Mouse (Mus musculus): ENCODE data around the gene Ism1. TPM values are rescaled to one million over a fixed set of nuclear protein-coding genes. Genes with fewer than 3 reads are reported as not detected.
A peak's percentile ranks its signal among the peaks of the same experiment; 100 is the strongest.

The Ism1 gene
- polyA plus RNA-seq, 1 experiment from 2014 or later, result 4.4 TPM

DNA sequence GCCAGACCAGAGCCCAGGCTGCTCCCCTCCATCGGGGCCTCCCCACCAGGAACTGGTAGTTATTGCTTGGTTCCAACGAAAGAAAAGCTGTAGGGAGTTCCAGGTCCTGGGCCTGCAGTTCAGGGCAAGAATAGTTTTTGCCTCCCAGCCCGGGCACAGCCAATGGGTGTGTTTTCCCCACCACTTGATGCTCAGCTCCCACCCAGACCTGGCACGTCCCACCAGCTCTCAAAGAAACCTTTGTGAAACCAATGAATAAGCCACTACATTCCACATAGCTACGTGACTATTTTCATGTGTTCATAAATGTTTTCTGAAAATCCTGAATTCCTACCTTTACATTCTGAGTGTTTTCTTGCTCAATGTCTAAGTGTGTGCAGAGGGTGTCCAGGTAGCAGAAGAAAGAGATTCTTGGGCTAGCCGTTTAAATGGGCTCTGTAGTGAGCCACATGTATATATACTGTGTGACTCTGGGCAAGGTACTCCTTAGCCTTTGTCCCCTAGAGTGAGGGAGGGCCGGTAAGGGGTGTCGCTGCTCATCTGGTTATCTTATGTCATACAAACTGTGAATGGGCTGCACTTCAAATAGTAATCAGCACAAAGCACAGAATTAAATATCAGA, 97.1 kb downstream of the Ism1 start:
- Histone ChIP-seq H3K4me1 (peaks cover 8% of the 10 kb centered on the region), H3K4me2 (no peak overlapping the region), H3K9me3 (no peaks in the 10 kb centered on the region), H3K27me3 (no peaks in the 10 kb centered on the region), H3K36me3 (no peaks in the 10 kb centered on the region), H3K9ac (no peak overlapping the region), H3K4me3 (no peak overlapping the region), H3K27ac (peak overlapping the region; percentile 17; the same call in 1 of the 2 replicates)
- 0 out of 2 replicates have a peak, but pooled peaks have one; percentile 52 for ATAC-seq (ENCODE audit: insufficient number of reproducible peaks, insufficient read depth, low FRiP score, low TSS enrichment, low read depth)
- WGBS, result 77% methylated on average over 8 of the region's 8 CpGs

DNA sequence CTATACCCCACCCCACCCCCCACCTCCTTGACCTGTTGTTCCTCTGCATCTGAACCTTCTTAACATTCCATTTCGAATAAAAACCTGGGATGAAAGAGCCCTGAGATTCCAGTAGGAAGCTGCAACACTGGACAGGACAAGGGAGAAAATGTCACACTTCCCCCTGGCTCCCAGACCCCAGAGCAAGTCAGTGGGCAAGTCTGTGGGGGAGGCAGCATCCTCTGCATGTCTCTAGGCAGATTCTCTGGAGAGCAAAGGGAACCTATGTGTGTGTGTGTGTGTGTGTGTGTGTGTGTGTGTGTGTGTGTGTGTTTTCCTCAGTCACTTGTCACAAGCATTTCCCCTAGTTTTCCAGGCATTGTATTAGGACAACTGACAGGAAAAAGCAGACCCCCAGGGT, 98.7 kb downstream of the Ism1 start:
- no peak overlapping the region for H3K4me2 ChIP-seq
- no peak for ATAC-seq (ENCODE audit: insufficient number of reproducible peaks, insufficient read depth, low FRiP score, low TSS enrichment, low read depth)
- WGBS, result 11% methylated on average over 1 of the region's 1 CpGs
- no peak overlapping the region for H3K9ac ChIP-seq
- H3K27me3 ChIP-seq, result no peaks in the 10 kb centered on the region
- no peak overlapping the region for H3K4me3 ChIP-seq
- peaks cover 8% of the 10 kb centered on the region for H3K4me1 ChIP-seq
- H3K9me3 ChIP-seq, result no peaks in the 10 kb centered on the region
- no peaks in the 10 kb centered on the region for H3K36me3 ChIP-seq
- no peak overlapping the region for H3K27ac ChIP-seq

DNA sequence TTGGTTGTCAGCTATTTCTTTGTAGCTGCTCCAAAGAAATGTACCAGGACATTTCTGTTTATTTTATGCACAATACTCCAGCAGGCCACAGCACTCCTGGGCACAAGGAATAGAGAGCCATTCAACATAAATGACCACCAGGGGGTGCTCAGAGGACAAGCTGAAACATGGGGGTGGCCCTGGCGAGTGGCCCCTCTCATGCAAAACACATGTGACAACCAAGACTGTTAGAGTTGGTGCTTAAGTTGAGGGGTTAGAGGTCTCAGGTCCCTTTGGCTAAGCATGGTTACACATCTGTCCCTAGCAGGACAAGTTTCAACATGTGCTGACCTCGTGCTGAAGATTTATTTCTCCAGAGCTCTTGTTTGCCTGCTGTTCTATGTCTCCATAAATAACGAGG, 100.3 kb downstream of the Ism1 start:
- whole genome bisulfite sequencing, result 46% methylated on average over 3 of the region's 3 CpGs
- Histone ChIP-seq H3K27me3 (no peaks in the 10 kb centered on the region), H3K9me3 (no peaks in the 10 kb centered on the region), H3K4me3 (no peak overlapping the region), H3K27ac (no peak overlapping the region), H3K4me1 (peaks cover 12% of the 10 kb centered on the region), H3K9ac (no peak overlapping the region), H3K36me3 (no peaks in the 10 kb centered on the region), H3K4me2 (no peak overlapping the region)
- no peak for ATAC-seq (ENCODE audit: insufficient number of reproducible peaks, insufficient read depth, low FRiP score, low TSS enrichment, low read depth)

DNA sequence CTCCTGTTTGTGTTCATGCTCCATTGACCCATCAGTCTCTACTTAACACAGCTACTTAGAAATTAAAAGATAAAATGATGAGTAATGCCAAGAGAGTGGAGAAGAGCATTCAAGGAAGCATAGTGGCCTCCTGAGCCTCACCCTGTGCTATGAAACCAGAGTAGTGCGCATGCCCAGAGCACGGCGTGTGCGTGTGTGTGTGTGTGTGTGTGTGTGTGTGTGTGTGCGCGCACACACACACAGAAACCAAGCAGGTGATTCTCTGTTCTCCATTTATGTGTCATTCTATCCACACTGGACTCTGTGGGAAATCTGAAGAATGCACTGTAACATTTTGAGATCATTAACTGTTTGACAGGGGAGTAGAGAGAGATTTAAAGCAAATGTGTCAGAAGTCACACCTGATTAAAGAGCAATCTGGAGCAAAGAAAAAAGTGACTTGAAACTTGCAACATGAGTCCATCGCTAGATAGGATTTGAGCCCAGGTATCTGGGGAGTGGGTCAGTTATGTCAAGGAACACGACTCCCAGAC, 105.4 kb downstream of the Ism1 start:
- no peak overlapping the region for H3K9ac ChIP-seq
- WGBS, result 84% methylated on average over 8 of the region's 8 CpGs
- H3K27me3 ChIP-seq, result no peaks in the 10 kb centered on the region
- H3K27ac ChIP-seq, result no peak overlapping the region
- no peak overlapping the region for H3K4me2 ChIP-seq
- no peaks in the 10 kb centered on the region for H3K9me3 ChIP-seq
- peaks cover 6% of the 10 kb centered on the region; the same call in 1 of the 2 replicates for H3K4me1 ChIP-seq
- H3K36me3 ChIP-seq, result no peaks in the 10 kb centered on the region
- H3K4me3 ChIP-seq, result no peak overlapping the region
- no peak for ATAC-seq (ENCODE audit: insufficient number of reproducible peaks, insufficient read depth, low FRiP score, low TSS enrichment, low read depth)

DNA sequence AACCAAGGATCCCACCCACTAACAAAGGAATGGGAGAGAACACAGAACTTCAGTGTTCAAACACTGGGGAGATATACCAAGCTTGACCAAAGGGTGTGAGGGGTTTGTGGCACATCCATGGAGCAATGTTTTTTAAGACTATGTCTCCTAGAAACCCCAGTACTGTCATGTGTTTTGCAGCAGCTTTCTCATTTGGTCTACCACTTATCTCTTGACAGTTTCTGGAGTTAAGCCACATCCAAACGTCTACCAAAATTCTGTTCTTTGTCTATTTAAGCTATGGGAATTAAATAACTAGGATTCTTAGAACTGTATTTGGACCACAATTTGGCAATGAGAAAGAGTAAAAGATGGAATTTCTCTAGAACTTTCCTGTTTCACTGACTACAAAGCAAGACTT, 106.5 kb downstream of the Ism1 start:
- Histone ChIP-seq H3K4me1 (peaks cover 6% of the 10 kb centered on the region; the same call in 1 of the 2 replicates), H3K27ac (no peak overlapping the region), H3K4me2 (no peak overlapping the region), H3K27me3 (no peaks in the 10 kb centered on the region), H3K4me3 (no peak overlapping the region), H3K36me3 (no peaks in the 10 kb centered on the region), H3K9me3 (no peaks in the 10 kb centered on the region), H3K9ac (no peak overlapping the region)
- WGBS, result 49% methylated on average over 1 of the region's 1 CpGs
- no peak for ATAC-seq (ENCODE audit: insufficient number of reproducible peaks, insufficient read depth, low FRiP score, low TSS enrichment, low read depth)

DNA sequence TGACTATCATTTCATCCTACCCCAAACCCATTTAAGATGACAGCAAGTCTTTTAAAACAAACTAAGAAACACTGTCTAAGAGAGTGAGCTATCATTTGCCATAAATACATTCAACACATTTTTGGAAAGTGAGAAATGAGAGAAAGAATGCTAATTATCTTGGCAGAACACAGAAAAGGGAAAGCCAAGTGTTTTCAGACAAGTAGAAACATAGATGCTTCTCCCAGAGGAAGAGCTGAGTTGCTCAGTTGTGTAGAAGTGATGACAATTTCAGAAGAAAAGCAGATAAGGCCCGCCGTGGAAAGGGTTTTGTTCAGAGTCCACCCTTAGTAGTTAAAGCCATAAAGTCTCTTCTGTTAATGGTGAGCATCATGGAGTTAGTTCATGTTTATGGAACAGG, 107.0 kb downstream of the Ism1 start:
- no peak overlapping the region for H3K9ac ChIP-seq
- no peaks in the 10 kb centered on the region for H3K36me3 ChIP-seq
- no peaks in the 10 kb centered on the region for H3K27me3 ChIP-seq
- H3K4me3 ChIP-seq, result no peak overlapping the region
- ATAC-seq (ENCODE audit: insufficient number of reproducible peaks, insufficient read depth, low FRiP score, low TSS enrichment, low read depth), result no peak
- H3K4me2 ChIP-seq, result no peak overlapping the region
- WGBS, result 82% methylated on average over 2 of the region's 2 CpGs
- no peaks in the 10 kb centered on the region for H3K9me3 ChIP-seq
- H3K27ac ChIP-seq, result no peak overlapping the region
- H3K4me1 ChIP-seq, result peaks cover 6% of the 10 kb centered on the region; the same call in 1 of the 2 replicates

DNA sequence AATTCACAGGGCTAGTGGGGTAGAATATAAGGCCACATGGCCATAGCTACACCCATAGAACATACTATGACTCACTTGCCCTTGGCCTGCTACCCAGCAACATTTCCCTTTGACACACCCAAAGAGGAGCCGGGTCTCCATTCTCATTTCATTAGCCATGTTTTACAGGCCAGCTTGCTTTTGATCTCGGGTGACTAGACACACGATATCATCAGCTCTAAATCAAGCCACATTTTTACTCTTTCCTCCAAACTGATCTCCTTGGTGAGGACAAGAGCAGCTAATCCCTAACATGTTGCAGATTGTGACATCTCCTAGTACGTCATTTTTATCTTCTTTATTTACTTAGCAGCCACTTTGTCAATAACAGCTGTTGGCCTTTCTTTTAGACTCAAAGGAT, 110.7 kb downstream of the Ism1 start:
- H3K27ac ChIP-seq, result no peak overlapping the region
- 36% methylated on average over 4 of the region's 4 CpGs for WGBS
- H3K27me3 ChIP-seq, result no peaks in the 10 kb centered on the region
- no peak overlapping the region for H3K4me2 ChIP-seq
- no peaks in the 10 kb centered on the region for H3K9me3 ChIP-seq
- H3K4me3 ChIP-seq, result no peak overlapping the region
- ATAC-seq (ENCODE audit: insufficient number of reproducible peaks, insufficient read depth, low FRiP score, low TSS enrichment, low read depth), result no peak
- no peaks in the 10 kb centered on the region for H3K36me3 ChIP-seq
- no peak overlapping the region for H3K9ac ChIP-seq
- H3K4me1 ChIP-seq, result no peaks in the 10 kb centered on the region

DNA sequence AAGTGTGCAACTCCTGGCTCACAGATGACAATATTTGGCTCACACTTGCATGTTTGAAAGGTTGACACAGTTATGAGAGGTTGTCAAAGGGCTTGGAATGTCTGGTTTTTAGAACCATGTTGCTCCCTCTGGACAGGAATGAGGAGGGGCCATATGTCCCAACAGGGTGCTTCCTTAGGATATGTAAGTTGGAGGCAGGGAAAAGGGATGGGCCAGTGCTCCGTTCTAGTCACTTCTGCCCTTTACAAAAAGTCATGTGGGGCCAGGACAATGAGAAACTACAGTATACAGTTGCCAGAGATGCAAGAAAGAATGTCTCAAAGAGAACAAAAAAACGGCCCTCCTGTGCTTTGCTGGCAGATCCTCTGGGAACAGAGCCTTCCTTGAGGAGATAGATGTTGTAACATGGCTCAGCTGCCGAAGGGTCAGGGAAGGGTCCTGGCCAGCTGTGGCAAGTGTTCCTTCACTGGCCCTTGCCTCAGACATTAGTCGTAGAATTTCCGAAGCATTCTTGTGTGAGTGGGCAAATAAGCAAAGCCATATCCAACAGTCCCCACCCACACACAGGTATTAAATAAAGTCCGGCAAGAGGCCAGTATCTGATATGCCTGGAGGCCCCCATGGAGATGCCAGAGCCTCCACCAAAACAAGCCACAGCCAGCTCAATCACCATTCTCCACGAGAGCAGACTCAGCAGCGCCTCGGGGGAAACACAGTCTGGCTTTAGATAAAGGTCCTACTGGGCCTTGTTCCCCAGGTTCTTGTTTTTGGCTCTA, 114.6 kb downstream of the Ism1 start:
- H3K9me3 ChIP-seq, result no peaks in the 10 kb centered on the region
- H3K4me3 ChIP-seq, result no peak overlapping the region
- no peak overlapping the region for H3K4me2 ChIP-seq
- H3K27me3 ChIP-seq, result no peaks in the 10 kb centered on the region
- 78% methylated on average over 9 of the region's 9 CpGs for WGBS
- ATAC-seq (ENCODE audit: insufficient number of reproducible peaks, insufficient read depth, low FRiP score, low TSS enrichment, low read depth), result no peak
- no peak overlapping the region for H3K9ac ChIP-seq
- no peaks in the 10 kb centered on the region for H3K36me3 ChIP-seq
- no peak overlapping the region for H3K27ac ChIP-seq
- H3K4me1 ChIP-seq, result no peaks in the 10 kb centered on the region

DNA sequence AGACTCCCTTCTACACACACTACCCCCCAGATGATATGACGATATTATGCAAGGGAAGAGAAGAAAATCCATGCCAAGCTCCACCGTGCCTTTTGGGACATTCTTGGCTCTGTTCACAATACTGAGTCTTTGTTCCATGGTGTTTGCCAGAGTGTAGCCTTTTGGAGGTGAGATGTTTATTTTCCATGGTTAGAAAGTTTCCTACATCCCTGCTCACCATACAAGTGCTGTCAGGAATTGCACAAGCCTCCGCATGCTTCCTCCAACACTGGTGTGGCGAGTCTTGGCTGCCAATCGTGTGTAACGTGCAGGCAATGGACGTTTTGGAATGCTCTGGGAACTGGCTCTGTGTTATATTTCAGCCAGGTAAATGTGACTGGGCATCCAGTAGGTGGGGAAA, 126.1 kb downstream of the Ism1 start:
- Histone ChIP-seq H3K4me2 (no peak overlapping the region), H3K9me3 (no peaks in the 10 kb centered on the region), H3K9ac (no peak overlapping the region), H3K27me3 (no peaks in the 10 kb centered on the region), H3K4me3 (no peak overlapping the region), H3K4me1 (no peaks in the 10 kb centered on the region), H3K27ac (no peak overlapping the region), H3K36me3 (no peaks in the 10 kb centered on the region)
- WGBS, result 74% methylated on average over 7 of the region's 7 CpGs
- ATAC-seq (ENCODE audit: insufficient number of reproducible peaks, insufficient read depth, low FRiP score, low TSS enrichment, low read depth), result no peak

DNA sequence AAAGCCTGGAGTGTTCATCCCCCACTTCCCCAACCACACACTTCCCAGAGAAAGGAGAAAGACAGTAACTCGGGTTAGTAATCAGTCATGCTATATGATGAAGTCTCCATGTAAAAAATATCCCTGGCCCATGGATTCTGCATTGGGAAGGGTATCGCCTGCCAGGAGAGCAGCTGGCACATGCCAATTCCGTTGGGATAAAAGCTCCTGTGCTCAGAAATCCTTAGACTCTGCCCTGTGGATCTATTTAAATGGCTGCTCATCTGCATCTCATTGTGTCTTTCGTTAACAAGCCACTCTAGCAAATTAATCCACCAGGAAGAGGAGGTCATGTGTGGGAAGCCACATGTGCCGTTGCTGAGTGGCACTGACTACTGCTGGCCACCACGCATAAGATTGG, 129.9 kb downstream of the Ism1 start:
- WGBS, result 77% methylated on average over 6 of the region's 6 CpGs
- Histone ChIP-seq H3K4me1 (no peaks in the 10 kb centered on the region), H3K36me3 (no peaks in the 10 kb centered on the region), H3K27me3 (no peaks in the 10 kb centered on the region), H3K27ac (no peak overlapping the region), H3K4me3 (no peak overlapping the region), H3K9ac (no peak overlapping the region), H3K9me3 (no peaks in the 10 kb centered on the region), H3K4me2 (no peak overlapping the region)
- ATAC-seq (ENCODE audit: insufficient number of reproducible peaks, insufficient read depth, low FRiP score, low TSS enrichment, low read depth), result no peak

Data from embryonic facial prominence, embryonic 13.5 days (tissue).